Mouse (Mus musculus) heart, embryonic 13.5 days (tissue): ENCODE data around the gene Vmn1r39. TPM values are rescaled to one million over a fixed set of nuclear protein-coding genes. Genes with fewer than 3 reads are reported as not detected.
"Not testable (repeated sequence)": the region's sequence is repeated elsewhere in the genome, so short reads cannot be mapped to it uniquely, and the experiment has no call there.

Experiments
- ATAC-seq: fragments of 200-750 bp; cut with Nextera tagmentation; 2 replicates; pipeline ENCODE4 v1.8.0; 2017; ENCODE audit warnings: moderate TSS enrichment; ENCODE audit not compliant: insufficient number of reproducible peaks, low FRiP score, low TSS enrichment; ENCODE audit errors: extremely low read depth
- H3K27ac ChIP-seq: fragments of 300-500 bp; sonication (generic); replicated peaks from 2 replicates; pipeline ENCODE4 v1.5.1; 2015; ENCODE audit warnings: moderate library complexity, mild to moderate bottlenecking, inconsistent platforms
- H3K27me3 ChIP-seq: fragments of 300-500 bp; sonication (generic); replicated peaks from 2 replicates; pipeline ENCODE4 v1.6.1; 2015; ENCODE audit warnings: mild to moderate bottlenecking, inconsistent platforms
- H3K36me3 ChIP-seq: fragments of 300-500 bp; sonication (generic); 2 replicates; pipeline ENCODE4 v1.6.1; 2015; ENCODE audit warnings: mild to moderate bottlenecking, inconsistent platforms
- H3K4me1 ChIP-seq: fragments of 300-500 bp; sonication (generic); 2 replicates; pipeline ENCODE4 v1.6.1; 2015; ENCODE audit warnings: inconsistent platforms
- H3K4me2 ChIP-seq: fragments of 300-500 bp; sonication (generic); 2 replicates; pipeline ENCODE4 v1.6.1; 2015; ENCODE audit warnings: inconsistent platforms, mild to moderate bottlenecking, moderate library complexity
- H3K4me3 ChIP-seq: fragments of 300-500 bp; sonication (generic); 2 replicates; pipeline ENCODE4 v1.5.1; 2015; ENCODE audit warnings: moderate library complexity, mild to moderate bottlenecking, inconsistent platforms
- H3K9ac ChIP-seq: fragments of 300-500 bp; sonication (generic); 2 replicates; pipeline ENCODE4 v1.6.1; 2015; ENCODE audit warnings: inconsistent platforms, mild to moderate bottlenecking, moderate library complexity
- H3K9me3 ChIP-seq: fragments of 300-500 bp; sonication (generic); 2 replicates; pipeline ENCODE4 v1.6.1; 2016; ENCODE audit warnings: inconsistent platforms
- WGBS: fragments of 180-500 bp; shearing (Covaris S2); methylation state at CpG from one replicate; pipeline ENCODE4 v1.1.7; 2015; ENCODE audit warnings: mixed read lengths; 5-methylcytosine and 5-hydroxymethylcytosine counted together
- polyA plus RNA-seq: library from polyadenylated mRNA; unstranded; fragments of >200 nt; fragmentation: Nextera tagmentation; extraction: Ambion mirVana; gene quantifications from 2 replicates; pipeline ENCODE4 v1.2.1, GENCODE M21; 2015

Gene Vmn1r39
- polyA plus RNA-seq = not detected in 2 replicates

- WGBS = 85% methylated on average over 2 of the region's 2 CpGs
- no peaks in the 10 kb centered on the region for H3K4me1 ChIP-seq
These were observed at the start of gene Vmn1r39 for GRCm38 (mm10) chr6:66810509-66810908. Vmn1r39 (minus strand) TSS chr6:66810609.

GRCm38 (mm10) chr6:66859391-66859790 lies 49.0 kb upstream of the Vmn1r39 start:
- Histone ChIP-seq H3K36me3 (no peaks in the 10 kb centered on the region), H3K4me2 (no peak overlapping the region), H3K9me3 (no peaks in the 10 kb centered on the region), H3K4me1 (no peaks in the 10 kb centered on the region), H3K4me3 (no peak overlapping the region), H3K27me3 (no peaks in the 10 kb centered on the region), H3K9ac (no peak overlapping the region), H3K27ac (no peak overlapping the region)
- ATAC-seq = no peak

More at GRCm38 (mm10) chr6:66810509-66810908, at the start of gene Vmn1r39:
- Histone ChIP-seq H3K9ac (no peak within 1 kb of the TSS), H3K27ac (no peak within 1 kb of the TSS), H3K27me3 (no peaks in the 10 kb centered on the region), H3K4me3 (no peak within 1 kb of the TSS), H3K36me3 (no peaks in the 10 kb centered on the region), H3K4me2 (no peak within 1 kb of the TSS), H3K9me3 (no peaks in the 10 kb centered on the region)
- no peak for ATAC-seq

GRCm38 (mm10) chr6:66858356-66858755 lies 47.9 kb upstream of the Vmn1r39 start:
- Histone ChIP-seq H3K4me3 (no peak overlapping the region), H3K4me1 (no peaks in the 10 kb centered on the region), H3K9ac (no peak overlapping the region), H3K9me3 (no peaks in the 10 kb centered on the region), H3K4me2 (no peak overlapping the region), H3K27ac (no peak overlapping the region), H3K27me3 (no peaks in the 10 kb centered on the region), H3K36me3 (no peaks in the 10 kb centered on the region)
- 68% methylated on average over 1 of the region's 1 CpGs for WGBS
- no peak for ATAC-seq

- H3K4me3 ChIP-seq = no peak overlapping the region
- H3K9me3 ChIP-seq = no peaks in the 10 kb centered on the region
- H3K4me2 ChIP-seq = no peak overlapping the region
- no peak for ATAC-seq
- H3K4me1 ChIP-seq = no peaks in the 10 kb centered on the region
- no peak overlapping the region for H3K27ac ChIP-seq
- H3K27me3 ChIP-seq = no peaks in the 10 kb centered on the region
- no peak overlapping the region for H3K9ac ChIP-seq
- H3K36me3 ChIP-seq = no peaks in the 10 kb centered on the region
These were observed 45.8 kb upstream of the Vmn1r39 start for GRCm38 (mm10) chr6:66856236-66856635.

- no peak for ATAC-seq
- H3K9ac ChIP-seq = no peak overlapping the region
- H3K4me3 ChIP-seq = no peak overlapping the region
- no peak overlapping the region for H3K27ac ChIP-seq
- H3K27me3 ChIP-seq = no peaks in the 10 kb centered on the region
- H3K36me3 ChIP-seq = no peaks in the 10 kb centered on the region
- no peak overlapping the region for H3K4me2 ChIP-seq
- WGBS = 20% methylated on average over 4 of the region's 4 CpGs
- H3K4me1 ChIP-seq = peaks cover 14% of the 10 kb centered on the region
- H3K9me3 ChIP-seq = no peaks in the 10 kb centered on the region
These were observed 38.5 kb upstream of the Vmn1r39 start for GRCm38 (mm10) chr6:66848936-66849335.

GRCm38 (mm10) chr6:66840631-66841030 lies 30.2 kb upstream of the Vmn1r39 start:
- H3K4me2 ChIP-seq, H3K4me3 ChIP-seq, H3K9ac ChIP-seq, ATAC-seq, H3K27me3 ChIP-seq, H3K27ac ChIP-seq, H3K4me1 ChIP-seq, H3K36me3 ChIP-seq, H3K9me3 ChIP-seq: not testable (repeated sequence)
- 4% methylated on average over 1 of the region's 1 CpGs for WGBS

- Histone ChIP-seq H3K4me1 (no peaks in the 10 kb centered on the region), H3K4me2 (no peak overlapping the region), H3K36me3 (no peaks in the 10 kb centered on the region), H3K9ac (no peak overlapping the region), H3K4me3 (no peak overlapping the region), H3K27me3 (no peaks in the 10 kb centered on the region), H3K9me3 (no peaks in the 10 kb centered on the region), H3K27ac (no peak overlapping the region)
- no peak for ATAC-seq
These were observed 26.5 kb upstream of the Vmn1r39 start for GRCm38 (mm10) chr6:66836932-66837331.

GRCm38 (mm10) chr6:66806311-66806710 lies 4.1 kb downstream of the Vmn1r39 start:
- no peak overlapping the region for H3K27ac ChIP-seq
- ATAC-seq = no peak
- H3K4me3 ChIP-seq = no peak overlapping the region
- 85% methylated on average over 1 of the region's 1 CpGs for WGBS
- no peak overlapping the region for H3K9ac ChIP-seq
- H3K4me1 ChIP-seq = no peaks in the 10 kb centered on the region
- H3K36me3 ChIP-seq = no peaks in the 10 kb centered on the region
- no peaks in the 10 kb centered on the region for H3K27me3 ChIP-seq
- no peaks in the 10 kb centered on the region for H3K9me3 ChIP-seq
- no peak overlapping the region for H3K4me2 ChIP-seq

GRCm38 (mm10) chr6:66805713-66806112 lies 4.7 kb downstream of the Vmn1r39 start:
- WGBS = 72% methylated on average over 3 of the region's 3 CpGs

GRCm38 (mm10) chr6:66782527-66782926 lies 27.9 kb downstream of the Vmn1r39 start, which contains the start of gene Vmn1r38:
Vmn1r38 (minus strand) TSS chr6:66782627.
- H3K27me3 ChIP-seq, H3K36me3 ChIP-seq, H3K4me3 ChIP-seq, H3K9me3 ChIP-seq, H3K4me1 ChIP-seq, ATAC-seq, H3K9ac ChIP-seq, H3K27ac ChIP-seq, H3K4me2 ChIP-seq: not testable (repeated sequence)

More at GRCm38 (mm10) chr6:66805713-66806112, 4.7 kb downstream of the Vmn1r39 start:
- H3K36me3 ChIP-seq = no peaks in the 10 kb centered on the region
- H3K4me1 ChIP-seq = no peaks in the 10 kb centered on the region
- ATAC-seq = no peak
- H3K4me2 ChIP-seq = no peak overlapping the region
- H3K27ac ChIP-seq = no peak overlapping the region
- H3K9me3 ChIP-seq = no peaks in the 10 kb centered on the region
- H3K27me3 ChIP-seq = no peaks in the 10 kb centered on the region
- no peak overlapping the region for H3K9ac ChIP-seq
- no peak overlapping the region for H3K4me3 ChIP-seq
